Mouse (Mus musculus): ENCODE data around the gene Fam71a.

DNA sequence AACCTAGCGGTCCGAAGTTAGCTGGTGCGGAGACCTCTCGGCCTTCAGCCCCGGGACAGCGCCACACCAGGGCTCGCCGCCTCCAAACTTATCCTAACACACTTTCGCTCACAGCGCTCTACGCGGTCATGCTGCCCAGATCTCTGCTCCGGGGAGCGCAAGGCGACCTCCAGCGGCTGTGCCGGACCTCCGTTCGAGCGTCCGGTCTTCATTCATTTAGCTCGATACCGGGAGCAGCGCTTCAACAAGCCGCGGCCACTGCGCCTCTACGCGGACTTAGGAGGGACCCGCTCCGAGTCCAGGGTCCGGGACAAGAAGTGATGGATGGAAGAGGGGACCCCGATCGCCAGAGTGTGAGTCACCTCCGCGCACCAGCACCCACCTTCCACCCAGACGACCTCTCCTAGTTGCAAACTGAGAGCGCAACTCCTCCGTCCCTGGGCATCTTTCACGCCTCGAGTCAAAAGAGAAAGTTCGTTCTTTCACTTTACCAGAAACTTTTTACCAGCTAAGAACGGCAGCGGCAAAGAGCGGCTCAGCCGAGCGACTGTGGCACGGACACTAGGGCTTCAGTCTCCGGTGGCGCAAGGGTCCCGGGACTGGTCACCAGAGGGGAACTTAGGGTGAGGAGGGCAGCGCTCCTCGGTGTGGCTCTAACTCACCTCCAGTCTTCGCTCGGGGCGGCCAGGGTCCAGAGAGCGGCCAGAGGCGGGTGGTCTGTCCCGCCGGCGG, 18.0 kb upstream of the Fam71a start:
- TF ChIP-seq POLR2A (IDR thresholded peaks at IDR 0.05; ENCODE audit: low read depth, low read length) (no peak), CTCF (IDR thresholded peaks at IDR 0.05; ENCODE audit: extremely low read depth, insufficient read depth, insufficient read length, insufficient replicate concordance) (no peak)
